Mouse (Mus musculus): ENCODE measurements at regions not wholly inside any gene's neighbourhood (a gene's known extent, or its start where the extent isn't known, plus 50 kb on each side); places are given as distances from the start of the nearest gene placed in this dataset.
A peak's percentile ranks its signal among the peaks of the same experiment; 100 is the strongest.

- 85% methylated on average over 4 of the region's 4 CpGs for WGBS
- no peak for ATAC-seq (ENCODE audit: insufficient number of reproducible peaks, insufficient read depth, low FRiP score, low TSS enrichment, low read depth)
- no peaks in the 10 kb centered on the region for H3K9me3 ChIP-seq
Observed at GRCm38 (mm10) chr5:41563441-41563840, 144.5 kb downstream of the Rab28 start.

GRCm38 (mm10) chr5:41562299-41562698, 145.7 kb downstream of the Rab28 start:
- no peak overlapping the region for H3K27ac ChIP-seq
- peaks cover 7% of the 10 kb centered on the region; the same call in 1 of the 2 replicates for H3K4me1 ChIP-seq
- no peaks in the 10 kb centered on the region for H3K27me3 ChIP-seq
- WGBS: 28% methylated on average over 1 of the region's 1 CpGs
- no peaks in the 10 kb centered on the region for H3K36me3 ChIP-seq
- H3K9me3 ChIP-seq: no peaks in the 10 kb centered on the region
- no peak for ATAC-seq (ENCODE audit: insufficient number of reproducible peaks, insufficient read depth, low FRiP score, low TSS enrichment, low read depth)
- H3K4me2 ChIP-seq: no peak overlapping the region
- H3K4me3 ChIP-seq: no peak overlapping the region
- H3K9ac ChIP-seq: no peak overlapping the region

More at GRCm38 (mm10) chr5:41563441-41563840, 144.5 kb downstream of the Rab28 start:
- Histone ChIP-seq H3K4me2 (no peak overlapping the region), H3K36me3 (no peaks in the 10 kb centered on the region), H3K27me3 (no peaks in the 10 kb centered on the region), H3K27ac (no peak overlapping the region), H3K4me3 (no peak overlapping the region), H3K9ac (no peak overlapping the region), H3K4me1 (peaks cover 7% of the 10 kb centered on the region; the same call in 1 of the 2 replicates)

- peaks cover 3% of the 10 kb centered on the region; the same call in 1 of the 2 replicates for H3K4me1 ChIP-seq
- WGBS: 46% methylated on average over 24 of the region's 24 CpGs
- H3K4me2 ChIP-seq: peak overlapping the region; percentile 52
- H3K4me3 ChIP-seq: peak overlapping the region; percentile 20; the same call in 1 of the 2 replicates
- H3K27me3 ChIP-seq: no peaks in the 10 kb centered on the region
- H3K36me3 ChIP-seq: no peaks in the 10 kb centered on the region
- no peak for ATAC-seq (ENCODE audit: insufficient number of reproducible peaks, insufficient read depth, low FRiP score, low TSS enrichment, low read depth)
- H3K9me3 ChIP-seq: no peaks in the 10 kb centered on the region
- no peak overlapping the region for H3K27ac ChIP-seq
- 0 out of 2 replicates have a peak overlapping the region, but pooled peaks have one; percentile 27 for H3K9ac ChIP-seq
Observed at GRCm38 (mm10) chr5:41556700-41557309, 151.2 kb downstream of the Rab28 start.

- H3K27me3 ChIP-seq: no peaks in the 10 kb centered on the region
- 73% methylated on average over 3 of the region's 3 CpGs for WGBS
- ATAC-seq (ENCODE audit: insufficient number of reproducible peaks, insufficient read depth, low FRiP score, low TSS enrichment, low read depth): no peak
- no peak overlapping the region for H3K9ac ChIP-seq
- H3K27ac ChIP-seq: no peak overlapping the region
- H3K4me2 ChIP-seq: no peak overlapping the region
- no peaks in the 10 kb centered on the region for H3K36me3 ChIP-seq
- H3K4me1 ChIP-seq: peaks cover 3% of the 10 kb centered on the region; the same call in 1 of the 2 replicates
- no peak overlapping the region for H3K4me3 ChIP-seq
- H3K9me3 ChIP-seq: no peaks in the 10 kb centered on the region
Observed at GRCm38 (mm10) chr5:41554312-41554711, 153.6 kb downstream of the Rab28 start.

- ATAC-seq (ENCODE audit: insufficient number of reproducible peaks, insufficient read depth, low FRiP score, low TSS enrichment, low read depth): no peak
- 83% methylated on average over 2 of the region's 2 CpGs for WGBS
- no peaks in the 10 kb centered on the region for H3K36me3 ChIP-seq
- no peak overlapping the region for H3K4me2 ChIP-seq
- no peaks in the 10 kb centered on the region for H3K9me3 ChIP-seq
- no peak overlapping the region for H3K4me3 ChIP-seq
- no peak overlapping the region for H3K9ac ChIP-seq
- no peaks in the 10 kb centered on the region for H3K4me1 ChIP-seq
- H3K27me3 ChIP-seq: no peaks in the 10 kb centered on the region
- H3K27ac ChIP-seq: no peak overlapping the region
Observed at GRCm38 (mm10) chr5:41550063-41550462, 157.9 kb downstream of the Rab28 start.

- 67% methylated on average over 4 of the region's 4 CpGs for WGBS
- no peak overlapping the region for H3K4me3 ChIP-seq
- no peak overlapping the region for H3K9ac ChIP-seq
- H3K36me3 ChIP-seq: no peaks in the 10 kb centered on the region
- no peaks in the 10 kb centered on the region for H3K27me3 ChIP-seq
- no peak for ATAC-seq (ENCODE audit: insufficient number of reproducible peaks, insufficient read depth, low FRiP score, low TSS enrichment, low read depth)
- no peaks in the 10 kb centered on the region for H3K4me1 ChIP-seq
- H3K27ac ChIP-seq: no peak overlapping the region
- H3K4me2 ChIP-seq: no peak overlapping the region
- H3K9me3 ChIP-seq: no peaks in the 10 kb centered on the region
Observed at GRCm38 (mm10) chr5:41546909-41547308, 161.0 kb downstream of the Rab28 start.

GRCm38 (mm10) chr5:41540789-41541188, 167.2 kb downstream of the Rab28 start:
- no peak overlapping the region for H3K9ac ChIP-seq
- H3K27me3 ChIP-seq: no peaks in the 10 kb centered on the region
- no peaks in the 10 kb centered on the region for H3K9me3 ChIP-seq
- no peak overlapping the region for H3K4me3 ChIP-seq
- H3K36me3 ChIP-seq: no peaks in the 10 kb centered on the region
- no peak overlapping the region for H3K27ac ChIP-seq
- 0% methylated on average over 1 of the region's 1 CpGs for WGBS
- H3K4me1 ChIP-seq: peaks cover 15% of the 10 kb centered on the region; the same call in 1 of the 2 replicates
- H3K4me2 ChIP-seq: no peak overlapping the region
- no peak for ATAC-seq (ENCODE audit: insufficient number of reproducible peaks, insufficient read depth, low FRiP score, low TSS enrichment, low read depth)

- Histone ChIP-seq H3K4me2 (no peak overlapping the region), H3K27ac (no peak overlapping the region), H3K4me3 (no peak overlapping the region), H3K9me3 (no peaks in the 10 kb centered on the region), H3K36me3 (no peaks in the 10 kb centered on the region), H3K4me1 (peaks cover 14% of the 10 kb centered on the region; the same call in 1 of the 2 replicates), H3K9ac (no peak overlapping the region), H3K27me3 (no peaks in the 10 kb centered on the region)
- 66% methylated on average over 2 of the region's 2 CpGs for WGBS
- no peak for ATAC-seq (ENCODE audit: insufficient number of reproducible peaks, insufficient read depth, low FRiP score, low TSS enrichment, low read depth)
Observed at GRCm38 (mm10) chr5:41534598-41534997, 173.4 kb downstream of the Rab28 start.
